Mouse (Mus musculus) spleen, adult 12 weeks (tissue): ENCODE data around the gene March1.

ENCODE experiments used
- DNase-seq: peaks from one replicate; pipeline ENCODE4 v3.0.0; 2022; ENCODE audit warnings: low spot score

The March1 gene

DNA sequence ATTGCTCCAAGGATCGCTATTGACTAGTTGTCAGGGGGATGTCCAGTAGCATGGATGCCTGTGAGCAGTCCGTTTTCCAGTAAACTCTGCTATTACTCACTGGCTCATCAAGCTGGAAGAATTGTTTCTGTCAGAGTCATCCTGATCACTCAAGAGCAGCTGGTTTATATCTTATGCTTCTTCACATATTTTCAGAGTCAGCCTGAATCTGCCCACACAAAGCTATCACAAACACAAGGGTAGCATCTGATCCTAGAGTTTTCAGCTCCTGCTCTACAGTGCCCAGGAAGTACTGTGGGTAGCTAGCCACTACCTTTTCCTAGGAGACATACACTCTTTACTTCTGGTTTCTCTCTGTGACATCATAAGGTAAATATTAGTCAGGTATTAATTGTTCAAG lies 405.1 kb downstream of the March1 start:
- no peak for DNase-seq

DNA sequence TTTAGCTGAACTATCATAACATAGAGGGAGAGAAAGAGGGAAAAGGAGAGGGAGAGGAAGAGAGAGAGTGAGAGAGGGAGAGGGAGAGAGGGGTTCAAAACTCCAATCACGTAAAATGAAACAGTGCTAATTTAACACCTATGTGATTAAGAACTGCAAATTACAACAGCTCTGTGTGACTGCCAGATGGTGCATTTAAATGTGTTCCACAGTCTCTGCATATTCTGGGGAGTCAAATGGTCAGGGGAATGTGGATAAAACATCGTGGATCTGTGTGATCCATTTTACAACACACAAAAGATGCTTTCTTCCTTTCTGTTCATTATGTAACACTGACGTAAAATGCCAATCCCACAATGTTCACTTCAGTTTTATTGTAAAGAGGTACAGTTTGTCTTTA lies 416.0 kb downstream of the March1 start:
- DNase-seq: no peak

DNA sequence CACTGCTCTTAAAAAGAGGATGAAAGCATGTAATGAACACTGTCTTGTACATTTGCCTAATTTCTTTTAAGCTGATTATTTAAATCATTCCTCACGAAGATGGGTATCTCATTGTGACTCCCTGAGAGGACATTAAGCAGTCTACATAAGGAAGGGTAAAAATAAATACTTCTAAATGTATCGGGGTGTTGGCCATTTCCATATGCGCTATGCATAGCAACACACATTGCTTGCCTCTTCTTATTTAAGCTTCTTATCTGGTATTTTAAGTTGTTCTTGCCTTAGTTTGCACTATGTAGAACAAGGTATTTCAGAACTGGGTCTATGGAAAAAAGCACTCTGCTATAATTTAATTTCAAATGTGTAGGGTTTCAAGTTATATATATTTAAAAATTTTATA lies 416.7 kb downstream of the March1 start:
- DNase-seq: no peak

DNA sequence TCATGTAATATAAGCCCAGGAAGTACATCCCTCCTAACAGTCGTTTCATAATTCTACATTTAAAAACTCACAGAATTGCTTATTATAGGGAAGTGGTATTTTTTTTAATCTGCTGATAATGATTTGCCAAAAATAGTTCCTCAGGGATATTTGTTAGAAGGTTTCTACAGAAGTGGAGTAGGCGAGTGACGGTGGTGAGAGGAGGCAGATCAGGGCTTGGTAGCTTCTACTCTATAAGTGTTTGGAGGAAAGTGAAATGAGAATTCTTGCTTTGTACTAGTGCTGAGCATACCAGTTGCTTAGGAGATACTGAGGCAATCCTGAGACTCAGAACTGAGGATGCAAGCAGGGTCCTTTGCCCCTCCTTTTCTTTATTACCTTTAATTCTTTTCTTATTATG lies 476.5 kb downstream of the March1 start:
- DNase-seq: no peak

DNA sequence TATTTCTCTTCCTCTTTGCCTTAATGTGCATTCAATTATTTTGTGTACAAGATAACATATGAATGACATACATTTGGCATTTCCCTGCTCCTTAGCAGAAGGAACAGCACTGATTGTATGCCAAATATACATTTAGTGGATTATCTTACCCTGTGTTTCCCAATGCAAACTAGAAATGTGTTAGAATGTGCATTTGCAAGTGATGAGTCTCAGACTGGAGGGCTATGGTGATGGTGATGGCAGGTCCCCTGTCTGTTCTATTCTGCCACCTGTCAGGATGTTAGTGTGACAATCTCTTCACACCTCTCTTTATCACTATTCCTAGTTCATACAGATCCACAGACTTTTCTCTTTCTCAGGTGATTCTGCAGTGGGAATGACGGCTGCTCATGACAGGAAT lies 480.4 kb downstream of the March1 start:
- DNase-seq: no peak

DNA sequence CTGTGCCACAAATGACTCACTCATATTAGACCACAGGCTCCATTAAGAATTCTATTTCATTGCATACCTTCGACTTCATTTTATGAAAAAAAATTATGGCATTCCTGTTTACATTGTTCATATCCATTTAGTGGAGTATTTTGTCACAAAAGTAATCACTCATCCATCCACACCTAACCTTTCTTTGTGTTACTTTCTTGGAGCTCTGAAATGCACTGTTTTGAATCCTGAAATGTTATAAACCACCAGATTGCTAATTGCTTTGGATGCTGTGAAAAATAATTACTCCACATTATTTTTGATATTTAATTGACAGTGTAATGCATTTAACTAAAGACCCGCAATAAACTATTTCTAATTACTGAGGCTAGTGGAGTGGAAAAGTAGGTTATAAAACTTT lies 501.6 kb downstream of the March1 start:
- no peak for DNase-seq

DNA sequence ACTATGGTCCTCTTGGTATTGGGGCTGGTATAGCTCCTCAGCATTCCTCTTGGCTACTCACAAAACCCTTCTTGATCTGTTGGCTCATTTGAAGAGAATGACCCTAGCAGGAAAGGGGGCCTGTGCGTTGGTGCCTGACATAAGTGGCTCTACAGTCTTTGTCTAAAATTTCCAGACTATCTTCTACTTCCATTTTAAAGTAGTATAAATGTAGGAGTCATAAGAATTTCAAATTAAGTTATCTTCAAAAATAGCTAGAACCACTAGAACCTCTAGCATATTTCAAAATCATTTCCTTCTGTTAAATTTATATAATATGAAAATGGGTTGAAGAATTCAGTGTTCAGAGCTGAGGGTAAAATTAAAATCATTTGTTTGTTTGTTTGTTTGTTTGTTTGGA lies 541.9 kb downstream of the March1 start:
- no peak for DNase-seq

DNA sequence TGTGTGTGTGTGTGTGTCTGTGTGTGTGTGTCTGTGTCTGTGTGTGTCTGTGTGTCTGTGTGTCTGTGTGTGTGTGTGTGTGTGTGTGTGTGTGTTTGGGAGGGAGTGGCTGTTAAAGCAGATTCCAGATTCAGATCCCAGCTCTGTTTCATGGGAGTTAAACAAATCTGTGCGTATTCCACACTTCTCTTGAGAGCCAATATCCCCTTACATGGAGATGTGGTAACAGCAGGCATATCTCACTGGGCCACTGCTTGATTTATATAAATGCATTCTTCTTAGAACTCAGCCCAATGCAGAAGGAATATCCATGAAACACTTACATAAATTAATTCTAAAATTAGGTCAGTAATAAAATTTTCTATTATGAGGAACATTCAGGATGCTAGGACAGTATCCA lies 549.1 kb downstream of the March1 start:
- DNase-seq: no peak

DNA sequence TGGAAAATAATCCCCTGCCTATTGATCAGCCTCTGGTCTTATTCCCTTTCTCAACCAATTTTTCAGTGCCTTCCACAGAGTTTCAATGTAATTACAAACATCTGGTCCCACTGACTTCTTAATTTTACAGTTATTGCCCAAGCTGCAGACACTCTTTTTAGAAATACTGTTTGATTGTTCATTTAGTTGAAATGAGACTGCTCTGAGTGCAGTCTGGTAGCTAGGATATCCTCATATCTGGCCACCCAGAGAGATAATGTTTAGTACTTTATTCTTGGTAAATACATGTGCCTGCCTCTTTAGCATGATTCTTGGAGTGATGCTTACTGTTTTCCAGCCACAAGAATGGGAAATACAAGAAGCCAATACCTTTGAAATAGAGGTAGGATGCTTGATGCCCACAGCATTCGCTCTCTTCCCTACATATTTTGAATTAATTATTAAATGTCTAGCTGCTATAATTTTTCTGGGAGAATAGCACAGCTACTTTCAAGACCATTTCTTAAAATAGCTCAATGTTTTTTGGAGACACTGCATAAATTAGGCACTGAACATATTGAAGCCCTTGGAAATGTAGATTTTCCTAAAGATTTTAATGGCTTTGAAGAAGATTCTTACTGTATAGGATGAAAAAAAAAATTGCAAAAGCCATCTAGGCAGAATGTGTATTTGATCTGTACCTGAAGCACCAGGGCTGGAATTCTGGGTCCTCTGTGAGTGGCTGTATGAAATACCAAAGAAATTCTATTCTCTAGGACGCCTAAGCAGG lies 549.9 kb downstream of the March1 start:
- no peak for DNase-seq

DNA sequence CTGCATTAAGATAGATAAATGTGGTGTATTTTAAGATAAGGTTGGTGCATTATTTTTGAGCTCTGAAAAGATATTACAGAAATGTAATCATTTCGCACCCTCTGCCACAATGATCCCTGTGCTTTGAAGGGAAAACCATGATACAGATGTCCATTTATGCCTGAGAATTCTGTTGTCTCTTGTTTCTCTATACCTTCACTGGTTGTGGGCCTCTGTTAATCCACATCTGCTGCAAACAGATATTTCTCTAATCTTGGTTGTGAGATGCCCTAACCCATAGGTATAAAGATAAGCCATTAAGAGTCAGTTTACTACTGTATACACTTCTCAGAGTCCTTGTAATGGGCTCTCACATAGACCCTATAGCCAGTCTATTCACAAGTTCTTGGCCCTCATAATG lies 561.6 kb downstream of the March1 start:
- no peak for DNase-seq

DNA sequence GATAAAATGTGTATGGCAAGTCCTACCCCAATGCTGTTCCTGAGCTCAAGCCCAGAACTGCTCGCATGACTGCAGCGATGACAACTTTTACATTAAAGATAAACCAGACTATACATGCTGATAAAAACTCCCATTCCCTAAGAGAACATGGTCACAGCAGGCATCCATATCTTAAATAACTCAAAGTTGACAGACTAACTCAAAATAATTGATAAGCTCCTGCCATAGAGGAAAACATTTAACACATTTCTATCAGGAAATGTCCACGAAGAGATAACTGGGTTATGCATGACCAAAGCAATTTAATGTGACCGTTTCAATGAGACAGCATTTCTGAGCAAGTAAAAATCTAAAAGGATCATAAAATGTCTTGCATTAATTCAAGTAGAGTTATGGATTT lies 563.6 kb downstream of the March1 start:
- DNase-seq: no peak

DNA sequence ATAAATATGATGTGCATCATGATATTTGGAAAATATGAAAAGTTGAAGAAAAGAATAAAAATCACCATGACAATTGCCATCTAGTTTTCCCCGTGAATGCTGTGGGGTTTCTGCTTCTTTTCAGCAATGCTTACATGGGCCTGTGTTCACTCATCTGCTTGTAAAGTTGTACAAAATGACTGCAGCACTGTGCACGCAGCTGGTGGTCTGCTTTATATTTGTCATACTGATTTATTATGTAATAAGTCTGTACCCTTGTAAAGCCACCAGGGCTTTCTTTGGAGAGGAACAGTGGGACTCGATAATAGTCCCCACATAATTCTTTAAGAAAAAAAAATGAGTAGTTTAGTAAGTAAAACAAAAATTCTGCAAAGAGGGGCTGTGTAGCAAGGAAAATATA lies 564.6 kb downstream of the March1 start:
- no peak for DNase-seq

DNA sequence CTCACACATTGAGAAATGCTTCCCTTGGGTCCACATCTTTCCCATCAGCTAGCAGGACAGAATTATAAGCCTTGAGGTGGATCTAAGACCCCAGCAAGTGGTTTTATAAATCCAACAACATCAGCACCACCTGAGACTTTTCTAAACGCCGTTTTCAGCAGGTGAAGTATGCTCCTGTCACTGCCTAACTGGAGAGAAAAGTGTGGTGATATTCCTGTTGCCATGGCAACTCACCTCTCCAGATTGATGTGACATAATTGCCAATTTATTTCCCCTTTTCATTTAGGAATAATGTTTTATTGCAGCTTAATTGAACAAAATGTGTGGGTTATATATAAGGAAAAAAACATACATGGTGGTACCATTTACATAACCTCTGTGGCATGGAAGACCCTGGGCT lies 565.8 kb downstream of the March1 start:
- DNase-seq: no peak

DNA sequence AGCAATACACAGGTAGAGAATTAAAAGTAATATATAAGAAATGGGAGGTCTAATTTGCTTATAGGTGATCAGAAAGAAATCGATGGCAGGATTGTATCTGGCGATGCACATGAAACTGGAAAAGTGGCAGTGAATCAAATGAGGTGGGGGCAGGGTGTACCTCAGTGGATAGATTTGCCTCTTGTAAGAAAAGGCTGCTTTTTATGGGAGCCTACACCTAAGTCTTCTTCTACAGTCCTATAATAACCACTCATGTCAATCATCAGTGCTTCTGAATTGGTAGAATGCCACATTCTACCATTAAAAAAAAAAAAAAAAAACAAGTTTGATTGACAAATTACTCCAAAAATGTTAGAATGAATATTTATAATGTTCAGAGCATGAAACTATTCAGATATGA lies 567.5 kb downstream of the March1 start:
- no peak for DNase-seq

DNA sequence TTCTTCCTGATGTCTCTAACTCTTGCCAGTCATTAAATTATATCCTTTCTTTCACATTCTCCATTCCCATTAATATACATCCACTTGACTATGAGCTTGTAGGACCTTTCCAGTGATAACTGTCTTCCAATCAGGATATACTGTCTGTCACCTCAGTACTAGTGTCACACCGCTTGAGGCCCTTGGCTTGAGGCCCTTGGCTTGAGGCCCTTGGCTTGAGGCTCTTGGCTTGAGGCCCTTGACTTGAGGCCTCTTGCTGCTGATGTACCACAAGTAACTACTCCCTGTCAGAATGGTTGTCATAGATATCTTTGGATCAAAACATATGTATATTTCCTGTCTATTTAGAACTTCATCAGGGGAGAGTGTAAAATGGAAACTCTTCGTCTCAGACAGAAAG lies 576.7 kb downstream of the March1 start:
- DNase-seq: no peak

DNA sequence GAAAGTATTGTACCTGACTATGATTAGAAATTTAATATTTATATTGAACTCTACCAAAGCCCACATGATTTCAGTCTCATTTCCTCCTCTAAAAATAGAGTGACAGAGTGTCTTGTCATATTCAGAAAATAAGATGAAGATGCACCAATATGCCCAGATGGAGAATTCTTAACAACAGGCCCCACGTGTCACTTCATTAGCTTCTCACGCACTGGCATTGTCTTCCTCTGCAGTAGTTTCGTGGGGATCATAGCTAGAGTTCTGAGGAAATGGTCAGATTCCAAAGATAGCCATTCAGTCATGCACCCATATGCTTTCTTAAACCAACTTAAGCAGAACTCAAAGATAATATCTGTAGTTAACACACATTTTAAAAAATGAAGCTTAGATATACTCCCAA lies 582.5 kb downstream of the March1 start:
- DNase-seq: no peak

DNA sequence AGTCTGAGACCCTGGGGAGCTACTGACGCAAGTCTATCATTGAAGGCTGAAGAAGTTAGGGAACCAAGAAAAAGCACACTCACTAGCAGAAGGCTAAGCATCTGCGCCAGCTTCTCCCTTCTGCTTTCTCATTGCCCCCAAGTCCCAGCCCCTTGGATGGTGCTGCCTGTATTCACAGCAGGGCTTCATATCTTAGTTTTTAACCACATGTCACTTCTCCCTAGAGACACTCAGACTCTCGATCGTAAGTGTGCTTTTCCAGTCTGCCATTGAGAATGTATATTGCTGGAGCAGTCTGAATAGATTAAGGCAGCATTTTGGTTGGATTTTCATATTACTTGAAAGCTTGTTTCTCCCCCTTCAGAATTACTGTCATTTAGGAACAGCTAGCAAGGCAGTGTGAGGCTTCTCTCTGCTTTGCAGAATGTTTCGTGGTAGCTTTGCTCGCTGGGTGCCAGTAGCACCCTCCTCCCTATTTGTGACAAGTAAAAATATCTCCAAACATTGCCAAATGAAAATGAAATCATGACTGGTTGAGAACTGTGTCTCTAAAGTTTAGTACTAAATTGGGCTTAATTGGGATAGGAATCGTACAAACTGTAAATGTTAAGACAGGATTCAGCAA lies 586.2 kb downstream of the March1 start:
- DNase-seq: no peak

DNA sequence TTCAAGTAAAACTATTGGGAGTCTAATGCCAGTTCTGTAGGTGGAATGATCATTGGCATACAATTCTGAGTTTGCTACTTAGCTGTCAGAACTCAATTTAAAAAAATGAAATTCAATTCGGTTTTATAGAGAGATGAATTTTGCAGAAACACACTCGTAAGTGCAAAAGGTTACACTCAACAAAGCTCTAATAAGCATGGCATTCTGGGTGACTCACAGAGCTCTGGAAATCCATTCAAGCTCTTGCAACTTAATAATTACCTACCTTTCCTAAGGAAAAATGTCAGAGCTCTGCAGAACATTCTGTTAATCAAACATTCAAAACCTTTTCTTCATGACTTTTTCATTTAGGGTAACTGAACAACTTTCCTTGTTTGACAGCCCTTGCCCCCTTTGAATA lies 591.9 kb downstream of the March1 start:
- no peak for DNase-seq

DNA sequence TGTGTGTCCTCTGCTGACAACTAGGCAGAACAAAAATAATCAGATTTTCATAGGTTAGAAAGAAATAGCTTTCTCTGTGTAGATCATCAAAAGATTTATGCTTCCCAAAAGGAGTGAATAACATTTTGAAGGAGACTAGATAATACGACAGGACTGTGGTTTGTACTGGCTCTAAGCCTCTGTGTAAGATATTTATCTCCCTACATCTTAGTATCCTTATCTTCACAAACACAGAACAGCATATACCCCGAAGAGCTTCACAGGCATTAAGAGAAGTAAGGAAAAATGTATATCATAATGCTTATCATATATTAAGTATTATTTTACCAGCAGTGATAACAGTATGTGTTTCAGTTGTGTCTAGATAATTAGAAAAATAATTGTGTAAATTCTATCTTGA lies 592.6 kb downstream of the March1 start:
- DNase-seq: no peak

DNA sequence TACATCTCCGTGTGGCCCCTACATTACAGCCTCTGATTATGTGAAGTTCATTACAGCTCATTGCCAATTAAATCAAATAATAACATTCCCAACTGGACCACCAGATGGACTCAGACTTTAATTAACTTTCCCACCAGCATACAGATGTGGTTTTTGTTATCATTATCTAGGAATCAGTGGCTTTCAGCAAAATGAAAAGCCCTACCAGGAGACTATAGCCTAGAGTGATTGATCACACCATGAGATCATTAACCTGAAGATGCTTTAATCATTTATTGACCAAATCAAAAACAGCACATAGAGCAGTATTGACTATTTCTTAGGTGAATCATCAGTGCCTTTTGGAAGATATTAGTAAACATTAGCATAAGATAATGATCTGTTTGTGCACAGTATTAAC lies 602.3 kb downstream of the March1 start:
- DNase-seq: no peak

DNA sequence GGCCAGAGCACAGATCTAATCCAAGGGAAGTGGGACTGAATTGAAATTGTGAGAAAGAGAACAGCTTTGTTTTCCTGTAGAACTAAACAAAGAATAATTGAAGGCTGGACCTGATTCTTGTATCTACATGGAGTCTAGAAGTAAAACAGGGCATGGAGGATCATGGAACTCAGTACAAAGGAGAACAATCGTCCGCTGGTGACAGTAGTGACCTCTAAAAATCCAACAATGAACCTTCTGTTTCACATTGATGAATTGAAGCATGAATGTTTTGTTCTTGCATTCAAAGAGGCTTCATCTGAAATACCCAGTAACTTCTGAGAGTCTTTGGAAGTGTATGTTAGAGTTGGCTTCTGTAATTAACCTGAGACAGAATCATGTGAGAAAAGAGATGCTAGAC lies 612.2 kb downstream of the March1 start:
- no peak for DNase-seq

DNA sequence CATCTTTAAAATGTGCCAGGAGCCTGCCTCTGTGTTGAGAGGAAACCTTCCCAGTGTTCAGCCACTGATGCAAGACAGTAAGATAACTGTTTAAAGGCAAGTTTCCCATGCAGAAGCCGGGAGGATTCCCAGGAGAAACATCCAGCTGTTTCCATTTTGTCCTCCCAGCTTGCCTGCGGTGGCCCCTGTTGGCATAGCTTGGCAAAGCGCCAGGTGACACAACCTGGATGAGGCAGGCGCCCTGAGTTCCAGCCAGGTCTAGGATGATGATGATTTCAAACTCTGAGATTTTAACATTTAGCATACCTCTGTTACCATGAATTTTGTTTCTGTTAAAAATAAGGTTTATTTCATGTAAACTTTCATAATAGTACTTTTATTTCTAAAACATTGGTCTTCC lies 651.8 kb downstream of the March1 start:
- DNase-seq: no peak

DNA sequence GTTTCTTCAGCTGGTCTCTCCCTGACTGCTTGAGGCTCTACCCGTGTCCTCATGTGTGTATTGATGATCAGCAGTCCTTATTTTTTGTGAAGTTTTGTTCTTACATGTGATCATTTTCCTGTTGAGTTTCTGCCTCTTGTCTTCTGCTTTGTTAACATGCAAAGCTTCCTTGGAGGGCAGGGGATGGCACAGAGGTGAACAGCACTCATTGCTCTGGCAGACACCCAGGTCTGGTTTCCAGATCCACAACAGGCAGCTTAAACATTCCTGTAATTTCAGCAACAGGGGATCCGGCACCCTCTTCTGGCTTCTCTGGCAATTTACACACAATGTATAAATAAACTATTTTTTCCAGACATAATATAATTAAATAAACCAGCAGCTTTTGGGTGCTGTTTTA lies 652.4 kb downstream of the March1 start:
- DNase-seq: no peak

DNA sequence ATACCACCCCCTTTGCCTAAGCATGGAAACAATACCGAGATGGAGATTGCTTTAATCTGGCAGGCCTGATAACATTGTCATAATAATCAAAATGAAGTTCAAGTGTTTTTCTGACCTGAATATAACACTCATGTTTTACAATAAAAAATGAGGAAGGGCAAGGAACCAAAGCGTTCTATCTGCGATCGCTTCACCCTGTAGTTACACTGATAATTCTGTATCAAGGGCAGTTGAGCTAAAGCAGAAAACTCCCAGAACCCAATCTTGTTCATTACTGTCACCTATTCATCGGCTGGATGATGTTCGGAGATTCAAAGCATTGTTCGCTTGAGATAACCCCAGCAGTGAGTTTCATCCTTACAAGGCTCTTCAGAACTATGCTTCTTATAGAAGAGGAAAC lies 700.1 kb downstream of the March1 start:
- no peak for DNase-seq
